Mouse (Mus musculus): Measurements from ENCODE around the gene Eapp.

DNA sequence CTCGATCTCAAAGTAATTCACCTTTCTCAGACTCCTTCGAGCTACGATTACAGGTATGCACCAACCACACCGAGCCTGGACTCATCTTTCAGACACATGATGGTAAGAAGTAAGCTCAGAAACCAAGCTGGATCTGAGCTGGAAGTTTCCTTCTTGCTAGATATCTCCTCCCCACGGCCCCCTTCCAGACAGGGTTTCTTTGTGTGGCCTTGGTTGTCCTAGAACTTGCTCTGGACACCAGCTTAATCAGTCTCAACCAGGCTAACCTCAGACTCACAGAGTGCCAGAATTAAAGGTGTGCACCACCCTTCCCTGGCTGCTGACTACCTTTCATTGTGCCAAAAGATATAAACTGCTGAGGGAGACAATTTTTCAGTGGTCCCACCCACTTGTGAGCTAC, 37.7 kb downstream of the Eapp start:
- TF ChIP-seq CHD2 (IDR thresholded peaks at IDR 0.05; ENCODE audit: low read depth, low read length) (no peak), ZC3H11A (IDR thresholded peaks at IDR 0.05; ENCODE audit: borderline replicate concordance, low read depth, low read length) (no peak), MAFK (IDR thresholded peaks at IDR 0.05; ENCODE audit: insufficient read depth, low read depth, low read length) (no peak), HCFC1 (IDR thresholded peaks at IDR 0.05; ENCODE audit: borderline replicate concordance, insufficient read depth, low read length) (no peak), ZNF384 (IDR thresholded peaks at IDR 0.05; ENCODE audit: low read depth, low read length) (no peak)

Data from ES-E14 (cell line).